Mouse (Mus musculus) spleen, adult 12 weeks (tissue): Measurements from ENCODE around the gene Gdpgp1.
A peak's percentile ranks its signal among the peaks of the same experiment; 100 is the strongest.

ENCODE experiments used
- DNase-seq: peaks from one replicate; pipeline ENCODE4 v3.0.0; 2022; ENCODE audit warnings: low spot score

Gene Gdpgp1

GRCm38 (mm10) chr7:80232489-80233029 is at the start of gene Gdpgp1, which contains the start of gene Cib1:
Gene Gdpgp1 (plus strand): TSS chr7:80232865.
Gene Cib1 (minus strand): TSS chr7:80232813.
- DNase-seq: peak; percentile 100

GRCm38 (mm10) chr7:80183466-80183865 is 49.2 kb upstream of the Gdpgp1 start:
- no peak for DNase-seq

- DNase-seq: no peak
These were observed 48.7 kb upstream of the Gdpgp1 start for GRCm38 (mm10) chr7:80183969-80184368.

- no peak for DNase-seq
These were observed 48.1 kb upstream of the Gdpgp1 start for GRCm38 (mm10) chr7:80184551-80184950.

GRCm38 (mm10) chr7:80184968-80185367 is 47.7 kb upstream of the Gdpgp1 start:
- peak; percentile 13 for DNase-seq

GRCm38 (mm10) chr7:80186021-80186420 is 46.6 kb upstream of the Gdpgp1 start:
- peak; percentile 68 for DNase-seq

- DNase-seq: peak; percentile 73
These were observed 46.0 kb upstream of the Gdpgp1 start, which contains the start of gene Sema4b for GRCm38 (mm10) chr7:80186531-80187296. Gene Sema4b (plus strand): TSS chr7:80186841.

- DNase-seq: no peak
These were observed 45.2 kb upstream of the Gdpgp1 start for GRCm38 (mm10) chr7:80187501-80187900.

- DNase-seq: no peak
These were observed 44.0 kb upstream of the Gdpgp1 start for GRCm38 (mm10) chr7:80188579-80189125.

- DNase-seq: no peak
These were observed 43.3 kb upstream of the Gdpgp1 start for GRCm38 (mm10) chr7:80189147-80189933.

- peak; percentile 53 for DNase-seq
These were observed 41.2 kb upstream of the Gdpgp1 start for GRCm38 (mm10) chr7:80191455-80191854.

- DNase-seq: peak; percentile 81
These were observed 40.2 kb upstream of the Gdpgp1 start for GRCm38 (mm10) chr7:80192226-80193061.

- no peak for DNase-seq
These were observed 38.5 kb upstream of the Gdpgp1 start for GRCm38 (mm10) chr7:80193941-80194739.

- no peak for DNase-seq
These were observed 37.5 kb upstream of the Gdpgp1 start for GRCm38 (mm10) chr7:80195146-80195545.

- no peak for DNase-seq
These were observed 36.9 kb upstream of the Gdpgp1 start for GRCm38 (mm10) chr7:80195576-80196263.

GRCm38 (mm10) chr7:80197371-80197770 is 35.3 kb upstream of the Gdpgp1 start:
- DNase-seq: no peak

GRCm38 (mm10) chr7:80197941-80198778 is 34.5 kb upstream of the Gdpgp1 start:
- peak; percentile 73 for DNase-seq

GRCm38 (mm10) chr7:80198863-80199262 is 33.8 kb upstream of the Gdpgp1 start:
- DNase-seq: no peak

GRCm38 (mm10) chr7:80199286-80199685 is 33.4 kb upstream of the Gdpgp1 start:
- no peak for DNase-seq
